Mouse (Mus musculus) left cerebral cortex, postnatal 4 days (tissue): Measurements from ENCODE around the gene Tmprss6. TPM values are rescaled to one million over a fixed set of nuclear protein-coding genes. Genes with fewer than 3 reads are reported as not detected.
A peak's percentile ranks its signal among the peaks of the same experiment; 100 is the strongest.

Experiments used
- DNase-seq: peaks from one replicate; pipeline ENCODE4 v3.0.0-alpha.2; 2022
- intact Hi-C: fragments of 180-260 bp; cut with DNase I; formaldehyde crosslinking; loops from one replicate; pipeline ENCODE4 v1.15.1; 2025
- total RNA-seq, 2 experiments: library from RNA; stranded (reverse); gene quantifications; 2 replicates each; pipeline ENCODE4 v1.2.3; 2021

Gene Tmprss6
- total RNA-seq, 2 experiments from 2014 or later: not detected

DNA sequence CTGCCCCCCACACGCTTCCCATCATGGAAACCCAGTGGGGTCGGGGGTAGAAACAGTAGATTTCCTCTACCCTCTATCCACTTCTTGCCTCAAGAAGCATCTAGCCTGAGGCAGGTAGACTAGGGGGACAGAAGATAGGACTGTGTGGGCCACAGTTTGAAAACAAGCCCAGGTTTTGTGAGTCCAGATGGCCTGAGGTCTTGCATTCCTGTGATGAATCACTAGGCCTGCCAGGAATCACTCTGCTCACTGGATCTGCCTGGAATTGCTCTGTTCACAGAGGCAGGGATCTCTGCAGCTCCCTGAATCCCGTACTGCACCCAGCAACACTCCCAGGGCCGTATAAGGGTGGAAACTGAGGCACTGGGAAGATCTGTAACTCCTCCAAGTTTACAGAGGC is 14.9 kb upstream of the Tmprss6 start:
- intact Hi-C loops: no loop called here
- no peak for DNase-seq

DNA sequence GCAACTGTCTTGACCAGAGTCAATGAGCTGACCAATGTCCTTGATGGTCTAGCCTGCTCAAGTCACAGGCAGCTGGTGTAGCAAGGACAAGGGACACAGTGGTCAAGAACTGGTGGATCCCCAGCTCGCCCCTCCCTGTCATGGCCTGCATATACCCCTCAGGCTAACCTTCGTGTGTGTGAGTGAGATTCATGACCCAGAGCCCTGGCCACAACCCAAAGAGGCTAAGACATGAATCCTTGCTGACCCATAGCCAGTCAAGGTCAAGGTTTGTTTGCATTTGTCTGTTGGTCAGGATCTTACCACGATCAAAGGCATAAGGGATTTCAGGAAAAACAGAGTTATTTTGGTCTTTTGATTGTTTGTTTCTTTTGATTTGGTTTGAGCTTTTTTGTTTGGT is 14.1 kb upstream of the Tmprss6 start:
- intact Hi-C loops: no loop called here
- no peak for DNase-seq

DNA sequence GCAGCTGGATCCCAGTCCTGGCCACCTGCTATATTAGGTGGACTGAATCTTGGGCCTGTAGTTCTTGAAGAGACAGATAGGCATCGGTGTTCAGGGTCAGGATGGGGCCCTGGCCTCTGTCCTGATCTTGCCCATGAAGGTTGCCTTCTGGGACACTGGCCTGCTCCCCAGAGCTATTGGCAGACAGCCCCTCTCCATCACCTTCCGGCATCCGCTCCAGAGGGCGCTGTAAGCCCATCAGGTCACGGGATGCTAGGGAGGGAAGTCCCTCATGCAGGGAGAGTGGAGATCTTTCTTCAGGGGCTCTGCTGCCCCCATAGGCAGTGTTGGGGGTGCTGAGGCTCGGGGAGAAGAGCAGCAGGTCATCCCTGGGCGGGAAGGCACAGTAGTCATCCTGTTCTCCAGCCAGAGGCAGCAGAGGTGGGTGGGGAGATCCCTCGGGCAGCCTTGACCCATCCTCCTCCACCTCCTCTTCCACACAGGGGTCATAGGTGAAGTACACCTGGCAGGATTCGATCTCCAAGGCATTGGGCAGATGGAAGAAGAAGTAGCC is 13.1 kb upstream of the Tmprss6 start:
- DNase-seq: no peak
- intact Hi-C loops: no loop called here

DNA sequence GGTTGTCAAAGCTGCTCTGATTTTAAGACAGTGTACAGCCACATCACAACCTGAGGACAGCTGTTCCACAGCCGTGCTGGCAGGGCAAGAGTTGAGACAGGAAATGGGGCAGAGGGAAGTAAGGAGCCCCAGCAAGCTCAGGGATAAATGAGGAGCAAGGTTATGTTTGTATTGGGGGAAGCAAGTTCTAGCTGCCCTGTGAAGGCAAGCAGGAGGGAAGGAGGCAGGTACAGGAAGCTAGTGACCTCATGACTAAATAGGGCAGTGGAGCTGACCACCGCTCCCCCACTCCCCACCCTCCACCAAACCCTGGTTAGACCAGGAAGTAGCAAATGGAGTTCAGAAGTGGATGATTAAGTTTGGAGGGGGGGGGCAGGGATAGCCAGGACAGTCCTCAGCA is 12.6 kb upstream of the Tmprss6 start:
- intact Hi-C loops: no loop called here

DNA sequence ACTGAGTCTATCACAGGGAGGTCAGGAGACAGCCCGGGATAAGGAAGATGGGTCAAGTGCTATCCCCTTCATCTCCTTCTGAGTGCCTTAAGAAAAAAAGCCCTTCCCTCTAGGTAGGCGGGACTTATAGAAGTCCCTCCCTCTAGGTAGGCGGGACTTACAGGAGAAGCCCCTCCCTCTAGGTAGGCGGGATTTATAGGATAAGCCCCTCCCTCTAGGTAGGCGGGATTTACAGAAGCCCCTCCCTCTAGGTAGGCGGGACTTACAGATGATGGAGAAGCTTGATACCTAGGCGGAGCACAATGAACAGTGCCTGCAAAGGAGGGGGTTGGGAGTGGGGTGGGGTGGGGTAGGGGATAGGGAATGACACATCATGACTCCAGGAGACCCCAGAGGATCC is 11.7 kb upstream of the Tmprss6 start:
- no peak for DNase-seq
- intact Hi-C loops: no loop called here

More for the DNA sequence above, 12.6 kb upstream of the Tmprss6 start:
- DNase-seq: no peak

DNA sequence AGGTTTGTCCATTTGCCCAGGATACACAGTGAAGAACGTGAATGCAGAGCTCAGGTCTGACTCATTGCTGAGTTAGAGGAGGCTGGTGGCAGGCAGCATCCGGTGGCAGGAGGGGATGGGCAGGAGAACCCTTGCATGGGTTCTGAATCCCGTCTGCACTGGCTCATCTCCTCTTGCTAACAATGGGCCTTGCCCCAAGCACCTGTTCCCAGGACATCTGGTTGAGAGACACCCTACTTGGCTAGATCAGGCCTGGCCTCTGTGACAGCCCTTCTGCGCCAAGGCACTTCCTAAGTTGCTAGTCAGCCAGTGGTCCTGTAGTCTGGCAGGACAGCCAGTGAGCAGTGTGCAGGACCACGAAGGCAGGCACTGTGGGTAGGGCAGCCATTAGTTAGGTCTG is 11.0 kb upstream of the Tmprss6 start:
- intact Hi-C loops: no loop called here
- no peak for DNase-seq

DNA sequence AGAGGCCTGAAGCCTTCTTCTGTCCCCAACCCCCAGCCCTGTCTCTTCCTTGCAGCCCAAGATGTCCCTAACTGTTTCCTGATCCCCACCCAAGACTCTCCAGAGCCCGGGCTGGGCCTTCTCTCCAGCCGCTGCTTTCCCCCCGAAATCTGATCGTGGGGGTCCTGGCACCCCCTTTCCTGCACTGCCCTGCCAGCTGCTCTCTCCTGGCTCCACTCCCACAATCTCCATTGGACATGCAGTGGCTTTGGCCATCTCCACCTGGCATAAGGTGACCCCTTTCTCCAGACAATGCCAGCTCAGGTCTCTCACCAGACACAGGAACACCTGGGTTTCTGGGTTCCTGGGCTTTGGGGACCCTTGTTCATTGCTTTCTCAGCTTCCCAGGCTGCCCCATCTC is 9.6 kb upstream of the Tmprss6 start:
- DNase-seq: no peak
- intact Hi-C loops: no loop called here

DNA sequence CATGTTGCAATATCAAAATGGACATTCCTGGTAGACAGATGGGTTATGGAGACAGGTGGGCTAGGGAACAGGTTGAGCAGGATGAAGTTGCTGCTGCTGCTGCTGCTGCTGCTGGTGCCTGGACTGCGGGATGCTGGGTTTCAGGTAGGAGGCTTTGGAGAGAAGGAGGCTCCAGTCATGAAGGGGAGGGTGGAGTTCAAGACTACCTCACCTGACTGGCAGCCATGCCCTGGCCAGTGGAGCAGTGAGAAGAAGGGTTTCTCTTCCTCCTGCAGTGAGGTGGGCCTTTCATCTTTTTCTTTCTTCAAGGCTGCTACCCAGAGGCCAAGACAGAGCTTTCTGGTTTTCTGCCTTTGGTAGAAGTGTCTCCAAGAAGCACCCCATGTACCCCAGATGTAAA is 8.4 kb upstream of the Tmprss6 start:
- no peak for DNase-seq
- intact Hi-C loops: no loop called here

DNA sequence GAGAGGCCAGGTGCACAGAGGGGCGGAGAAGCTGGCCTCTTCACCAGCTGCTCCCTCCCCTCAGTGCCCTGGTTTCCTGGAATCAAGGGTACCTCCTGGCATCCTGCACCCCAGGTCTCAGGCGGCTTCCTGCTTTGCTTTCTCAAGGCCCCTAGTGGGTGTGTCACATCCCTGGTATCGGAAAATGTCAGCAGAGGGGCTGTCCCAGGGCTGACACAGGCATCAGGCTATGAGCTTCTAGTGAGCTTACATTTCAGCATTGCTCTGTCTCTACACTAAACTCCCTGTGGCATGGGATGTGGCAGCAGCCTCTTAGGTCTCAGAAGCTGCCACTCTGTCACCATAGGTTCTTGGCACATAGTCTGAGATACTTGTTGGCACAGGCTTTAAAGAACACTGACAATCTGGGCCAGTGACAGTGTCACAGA is 7.2 kb upstream of the Tmprss6 start:
- DNase-seq: no peak
- intact Hi-C loops: no loop called here

DNA sequence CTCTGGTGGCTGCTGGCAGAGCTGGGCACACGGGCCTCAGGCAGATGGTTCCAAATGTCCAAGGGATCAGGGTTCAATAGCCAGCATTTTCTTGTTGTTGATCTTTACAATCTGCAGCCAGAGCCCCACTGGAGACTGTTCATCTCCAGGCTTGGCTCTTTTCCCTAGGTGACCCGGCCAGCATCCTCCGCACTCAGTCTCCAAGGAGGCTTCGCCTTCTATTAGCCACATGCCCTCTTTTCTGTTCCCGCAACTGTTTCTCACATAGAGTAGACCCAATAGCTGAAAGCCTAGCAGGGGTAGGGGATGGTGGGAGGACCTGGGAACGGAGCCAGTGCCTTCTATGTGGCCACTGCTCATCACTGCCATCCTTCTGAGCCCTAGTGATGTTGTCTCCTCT is 5.0 kb upstream of the Tmprss6 start:
- DNase-seq: peak; percentile 56
- intact Hi-C loops: no loop called here

DNA sequence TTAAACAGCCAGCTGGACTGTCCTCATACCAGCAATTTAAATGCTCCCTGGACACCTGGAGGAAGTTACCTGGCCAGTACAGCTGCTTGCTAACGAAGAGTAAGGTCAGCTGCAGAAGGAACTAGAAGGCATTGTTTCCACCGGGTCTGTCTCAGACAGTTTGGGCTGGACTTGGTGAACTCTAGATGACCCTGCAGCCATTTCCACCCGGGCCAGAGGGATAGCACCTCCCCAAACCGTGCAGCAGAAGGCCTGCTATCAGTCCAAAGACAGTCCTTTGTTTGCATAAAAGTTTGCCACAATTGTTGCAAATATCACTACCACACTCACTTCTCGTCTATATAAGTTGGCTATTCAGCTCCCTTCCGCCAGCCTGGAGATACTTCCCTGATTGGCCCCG is 3.5 kb upstream of the Tmprss6 start:
- intact Hi-C loops: no loop called here

DNA sequence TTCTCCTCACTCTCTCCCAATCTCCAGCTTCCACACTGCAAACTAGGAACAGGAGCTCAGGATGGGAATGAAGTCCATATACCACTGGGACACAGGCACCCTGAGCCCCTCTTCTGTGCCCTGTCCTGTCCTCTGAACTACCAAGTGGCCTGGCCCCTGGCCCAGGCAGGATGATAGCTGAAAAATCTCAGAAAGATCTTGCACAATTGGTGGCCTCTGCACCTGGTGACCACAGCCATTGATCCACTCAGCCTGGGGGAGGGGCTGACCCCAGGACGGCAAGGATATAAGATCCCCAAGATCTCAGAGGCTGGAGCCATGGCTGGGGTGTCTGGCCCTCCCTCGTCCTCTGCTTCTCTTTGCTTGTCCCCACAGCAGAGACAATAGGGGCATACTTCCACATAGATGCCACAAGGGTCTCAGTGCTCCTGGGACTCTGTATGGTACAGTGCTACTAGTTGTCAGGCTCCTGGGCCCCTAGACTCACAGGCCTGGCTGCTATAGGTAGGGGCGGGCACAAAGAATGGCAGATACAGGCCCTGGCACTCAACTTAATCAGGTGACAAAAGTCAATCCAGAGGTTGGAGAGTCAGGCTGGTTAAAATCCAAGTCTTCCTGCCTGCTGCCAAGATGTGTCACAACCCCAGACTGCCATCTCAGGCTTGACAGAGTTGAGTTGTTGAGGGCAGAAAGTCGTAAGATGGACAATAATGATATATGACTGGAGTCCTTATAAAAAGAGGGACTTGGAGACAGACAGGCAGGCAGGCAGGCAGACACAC is 2.3 kb upstream of the Tmprss6 start:
- intact Hi-C loops: no loop called here
- no peak for DNase-seq

More for the DNA sequence above, 3.5 kb upstream of the Tmprss6 start:
- DNase-seq: no peak

DNA sequence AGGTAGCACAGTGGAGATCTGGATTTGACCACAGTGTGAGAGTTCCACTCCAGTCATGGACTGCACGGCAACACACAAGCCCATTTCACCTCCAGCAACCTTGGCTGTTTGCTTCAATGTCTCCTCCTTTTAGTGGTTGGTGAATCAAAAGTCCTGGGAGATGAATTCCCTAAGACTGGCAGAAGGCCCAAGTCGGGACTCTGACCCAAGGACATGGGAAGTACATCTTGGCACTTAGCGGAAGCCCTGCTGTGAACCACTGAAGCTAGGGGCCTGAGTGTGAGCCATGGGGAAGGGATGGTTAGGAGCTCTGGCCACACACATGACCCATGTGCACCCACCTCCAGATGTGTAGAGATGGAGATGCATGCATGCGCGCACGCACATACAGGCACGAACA is 864 bp downstream of the Tmprss6 start:
- intact Hi-C loops: no loop called here
- no peak for DNase-seq

DNA sequence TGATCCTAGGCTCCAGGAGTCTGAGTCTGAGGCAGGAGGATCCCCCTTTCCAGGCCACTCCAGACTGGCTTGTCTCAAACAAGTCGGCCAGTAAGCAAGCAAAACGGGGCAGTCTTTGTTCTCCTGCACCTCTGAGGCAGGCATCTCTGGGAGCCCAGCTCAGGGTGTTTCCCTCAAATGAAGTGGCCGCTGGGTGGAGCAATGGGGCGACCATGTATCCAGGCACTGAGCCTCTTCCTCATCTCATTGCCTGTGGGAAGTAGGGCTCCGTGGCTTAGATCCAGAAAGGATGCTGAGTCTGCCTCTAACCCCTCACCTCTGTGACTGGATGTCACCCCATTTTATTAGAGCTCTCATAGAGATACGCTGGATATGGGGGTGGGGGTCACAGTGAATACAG is 1.6 kb downstream of the Tmprss6 start:
- no peak for DNase-seq
- intact Hi-C loops: no loop called here

DNA sequence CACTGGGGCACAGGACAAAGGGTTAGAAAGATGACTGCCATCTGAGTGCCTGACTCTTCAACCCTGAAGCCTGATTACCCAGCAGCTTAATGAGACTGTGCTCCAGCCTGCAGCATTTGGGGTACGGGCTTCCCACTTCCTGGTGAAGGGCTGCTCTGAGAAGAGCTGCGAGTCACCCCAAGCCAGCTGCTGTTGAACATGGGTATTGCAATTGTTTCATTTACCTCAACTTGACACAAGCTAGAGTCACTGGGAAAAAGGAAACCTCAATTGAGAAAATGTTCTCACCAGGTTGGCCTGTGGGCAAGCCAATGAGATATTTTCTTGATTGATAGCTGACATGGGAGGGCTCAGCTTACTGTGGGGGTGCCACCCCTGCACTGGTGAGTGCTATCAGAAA is 5.5 kb downstream of the Tmprss6 start:
- intact Hi-C loops: no loop called here
- DNase-seq: no peak

DNA sequence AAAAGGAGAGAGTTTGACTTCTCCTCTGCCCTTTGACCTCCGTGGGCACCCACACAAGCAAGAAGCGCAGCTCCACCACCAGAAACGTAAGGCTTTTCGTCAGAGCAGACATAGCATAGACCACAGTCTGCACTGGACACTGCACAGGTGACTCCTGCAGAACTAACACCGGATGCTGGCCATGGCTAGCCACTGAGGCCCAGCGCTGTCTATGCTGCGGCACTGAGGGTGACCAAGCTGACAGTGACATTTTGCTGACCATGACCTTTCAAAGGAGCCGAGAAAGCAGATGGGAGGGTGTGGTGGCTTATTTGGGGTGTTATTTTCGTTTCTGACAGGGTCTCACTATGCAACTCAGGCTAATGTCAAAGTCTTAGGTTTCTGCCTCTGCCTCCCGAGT is 11.2 kb downstream of the Tmprss6 start:
- intact Hi-C loops: no loop called here
- DNase-seq: no peak

DNA sequence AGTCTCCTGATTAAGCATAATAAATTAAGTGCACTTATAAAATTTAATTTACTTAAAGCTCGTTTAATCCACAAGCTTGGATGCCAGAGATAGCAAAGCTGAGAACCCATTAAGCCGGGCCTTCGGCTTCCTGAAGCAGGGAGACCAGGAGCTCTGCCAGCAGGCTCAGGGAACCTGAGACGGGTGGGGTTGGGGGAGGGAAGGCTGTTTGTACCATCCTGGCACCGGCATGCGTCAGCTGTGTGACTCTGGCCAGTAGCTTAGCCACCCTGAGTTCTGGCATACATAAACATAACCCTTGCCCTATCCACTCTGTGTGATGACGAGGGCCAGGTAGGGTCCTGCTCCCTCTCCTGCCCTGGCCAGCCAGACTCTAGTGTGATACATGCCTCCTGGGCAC is 12.4 kb downstream of the Tmprss6 start:
- peak; percentile 52 for DNase-seq
- intact Hi-C loops: no loop called here

DNA sequence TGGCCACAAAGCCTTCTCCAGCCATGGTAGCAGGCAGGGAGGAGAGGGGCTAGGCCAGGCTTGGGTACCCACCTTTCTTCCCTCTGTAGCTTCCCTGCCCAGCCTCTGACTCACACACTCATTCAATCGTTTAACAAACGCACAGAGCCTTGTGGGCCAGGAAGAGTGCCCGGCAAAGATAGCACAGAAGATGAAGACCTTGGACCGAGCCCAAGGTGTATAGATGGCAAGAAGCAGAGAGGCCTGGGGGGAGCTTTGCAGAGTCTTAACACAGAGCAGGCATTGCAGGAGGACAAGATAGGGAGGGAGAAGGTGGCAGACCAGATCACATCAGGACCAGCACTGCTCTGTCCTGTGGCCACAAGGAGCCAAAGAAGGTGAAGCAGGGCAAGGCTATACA is 13.3 kb downstream of the Tmprss6 start:
- intact Hi-C loops: no loop called here
- DNase-seq: no peak

DNA sequence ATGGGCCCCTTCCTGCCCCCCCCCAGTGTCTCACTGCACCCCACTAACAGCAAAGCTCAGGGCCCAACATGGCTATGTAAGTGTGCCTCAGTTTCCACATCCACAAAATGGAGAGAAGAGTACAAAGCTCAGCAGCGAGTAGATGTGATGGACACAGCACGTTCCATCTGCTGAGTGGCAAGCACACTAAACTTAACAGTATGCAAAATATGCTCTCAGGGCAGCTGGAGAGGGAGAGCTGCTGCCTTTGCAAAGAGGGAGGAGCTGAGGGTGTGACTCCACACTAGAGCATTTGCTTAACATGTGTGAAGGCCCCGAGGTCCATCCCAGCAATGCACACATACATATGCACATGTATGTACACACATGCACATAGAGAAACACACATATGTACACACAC is 15.5 kb downstream of the Tmprss6 start:
- DNase-seq: no peak
- intact Hi-C loops: no loop called here

DNA sequence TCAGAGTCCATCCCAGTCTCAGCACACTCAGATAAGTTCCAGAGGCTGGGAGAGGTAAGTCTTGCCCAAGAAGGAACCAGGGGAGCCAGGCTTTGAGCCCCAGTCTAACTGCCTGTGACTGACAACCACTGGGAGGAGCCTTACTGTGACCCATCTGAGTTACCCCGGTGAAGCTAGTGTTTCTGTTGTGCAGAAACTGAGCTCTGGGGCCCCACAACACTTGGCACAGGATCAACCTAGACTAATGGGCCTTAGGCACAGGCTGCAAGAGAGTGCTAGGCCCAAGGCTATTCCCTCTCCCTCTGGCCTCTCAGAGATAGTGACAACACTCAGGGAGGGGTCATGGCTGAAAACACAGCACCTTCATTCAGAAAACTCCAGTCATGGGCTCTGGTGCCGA is 17.2 kb downstream of the Tmprss6 start:
- no peak for DNase-seq
- intact Hi-C loops: no loop called here

DNA sequence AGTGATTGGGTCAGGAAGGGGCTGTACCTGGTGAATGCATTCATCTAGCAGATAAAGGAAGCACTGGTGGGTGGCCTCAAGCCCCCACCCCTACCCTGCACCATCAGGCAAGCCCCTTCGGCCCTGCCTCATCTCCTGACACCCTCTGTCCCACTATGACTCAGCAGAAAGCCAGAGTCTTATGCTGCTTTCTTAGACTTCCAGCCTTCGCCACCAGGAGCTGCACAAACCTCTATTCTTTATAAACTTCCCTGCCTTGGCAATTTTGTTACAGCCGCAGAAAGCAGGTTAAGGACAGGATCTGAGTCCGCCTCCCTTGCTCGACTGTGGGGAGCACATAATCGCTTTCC is 18.0 kb downstream of the Tmprss6 start:
- intact Hi-C loops: no loop called here
- DNase-seq: no peak

DNA sequence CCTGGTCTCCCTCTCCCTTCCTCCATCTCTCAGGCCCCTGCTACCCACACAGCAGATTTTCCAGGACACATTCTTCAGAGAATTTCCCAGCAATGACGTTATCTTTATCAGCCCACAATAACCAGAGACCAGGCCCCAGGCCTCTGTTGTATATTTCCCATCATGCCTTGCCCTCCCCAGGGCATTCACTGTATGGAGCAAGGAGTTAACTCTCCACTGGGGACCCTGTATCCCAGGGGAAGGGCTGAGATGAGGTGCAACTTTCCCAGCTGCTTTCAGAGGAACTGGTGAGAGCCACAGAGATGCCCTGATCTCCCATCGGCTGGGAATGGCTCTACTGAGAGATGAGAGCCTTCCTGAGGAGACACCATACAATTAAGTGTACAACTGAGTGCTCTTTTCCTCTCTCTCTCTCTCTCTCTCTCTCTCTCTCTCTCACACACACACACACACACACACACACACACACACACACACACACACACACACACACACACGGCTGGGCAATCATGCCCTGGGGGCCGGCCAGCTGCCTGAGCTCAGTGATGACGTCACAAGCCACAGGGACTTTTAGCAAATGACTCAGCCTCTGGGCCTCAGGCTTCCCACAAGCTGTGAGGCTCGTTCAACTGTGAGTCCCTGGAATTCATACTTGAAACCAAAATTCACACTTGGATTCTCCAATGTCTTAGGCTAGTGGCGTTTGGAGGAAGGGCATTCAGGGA is 18.6 kb downstream of the Tmprss6 start:
- peak; percentile 50 for DNase-seq
- intact Hi-C loops: loop anchor here (2.0 to 10.0 kb wide), 3 partner anchors 75 to 295 kb away; no protein-coding TSS in a partner anchor
